Mouse (Mus musculus) embryo, embryonic 11.5 days (tissue): Measurements from ENCODE around the gene Arhgef28.

Experiments
- DNase-seq: peaks from one replicate; pipeline ENCODE4 v3.0.0-alpha.2; 2012; ENCODE audit warnings: low read depth, low spot score

The Arhgef28 gene

GRCm38 (mm10) chr13:98205771-98206545 is at the start of gene Arhgef28:
Arhgef28 (minus strand) TSS chr13:98206439.
- DNase-seq = peak; percentile 40

GRCm38 (mm10) chr13:98254921-98255320 is 48.7 kb upstream of the Arhgef28 start:
- DNase-seq = no peak

- DNase-seq = no peak
Measured at GRCm38 (mm10) chr13:98249594-98249993, 43.4 kb upstream of the Arhgef28 start.

- DNase-seq = no peak
Measured at GRCm38 (mm10) chr13:98245386-98245785, 39.1 kb upstream of the Arhgef28 start.

- no peak for DNase-seq
Measured at GRCm38 (mm10) chr13:98244571-98245350, 38.5 kb upstream of the Arhgef28 start.

- no peak for DNase-seq
Measured at GRCm38 (mm10) chr13:98241531-98242282, 35.5 kb upstream of the Arhgef28 start.

- peak; percentile 64 for DNase-seq
Measured at GRCm38 (mm10) chr13:98239978-98240641, 33.9 kb upstream of the Arhgef28 start.

GRCm38 (mm10) chr13:98235451-98235850 is 29.2 kb upstream of the Arhgef28 start:
- no peak for DNase-seq

- DNase-seq = no peak
Measured at GRCm38 (mm10) chr13:98230511-98230910, 24.3 kb upstream of the Arhgef28 start.

- DNase-seq = no peak
Measured at GRCm38 (mm10) chr13:98226225-98226624, 20.0 kb upstream of the Arhgef28 start.

GRCm38 (mm10) chr13:98222848-98223247 is 16.6 kb upstream of the Arhgef28 start:
- DNase-seq = no peak

- DNase-seq = no peak
Measured at GRCm38 (mm10) chr13:98210137-98210536, 3.9 kb upstream of the Arhgef28 start.

GRCm38 (mm10) chr13:98208842-98209241 is 2.6 kb upstream of the Arhgef28 start:
- DNase-seq = no peak

GRCm38 (mm10) chr13:98206546-98206870 is 269 bp upstream of the Arhgef28 start:
- DNase-seq = no peak

GRCm38 (mm10) chr13:98205111-98205510 is 1.1 kb downstream of the Arhgef28 start:
- DNase-seq = no peak

- no peak for DNase-seq
Measured at GRCm38 (mm10) chr13:98204371-98204770, 1.9 kb downstream of the Arhgef28 start.

- no peak for DNase-seq
Measured at GRCm38 (mm10) chr13:98201436-98201835, 4.8 kb downstream of the Arhgef28 start.

GRCm38 (mm10) chr13:98192596-98192995 is 13.6 kb downstream of the Arhgef28 start:
- no peak for DNase-seq

GRCm38 (mm10) chr13:98188500-98188899 is 17.7 kb downstream of the Arhgef28 start:
- no peak for DNase-seq

GRCm38 (mm10) chr13:98187904-98188303 is 18.3 kb downstream of the Arhgef28 start:
- no peak for DNase-seq

- DNase-seq = no peak
Measured at GRCm38 (mm10) chr13:98186179-98186578, 20.1 kb downstream of the Arhgef28 start.

- DNase-seq = no peak
Measured at GRCm38 (mm10) chr13:98184632-98185031, 21.6 kb downstream of the Arhgef28 start.
